Mouse (Mus musculus): ENCODE measurements around the gene Zfp969. TPM values are rescaled to one million over a fixed set of nuclear protein-coding genes. Genes with fewer than 3 reads are reported as not detected.
"Not testable (repeated sequence)": the region's sequence is repeated elsewhere in the genome, so short reads cannot be mapped to it uniquely, and the experiment has no call there.

Gene Zfp969
- 7.5 and 10.5 TPM in 2 replicates for polyA plus RNA-seq (2016; fragmentation: Nextera tagmentation; extraction: Ambion mirVana)

- not testable (repeated sequence) for ATAC-seq; H3K27me3 ChIP-seq (replicated peaks); H3K36me3 ChIP-seq; H3K27ac ChIP-seq; H3K4me3 ChIP-seq; H3K9ac ChIP-seq; H3K4me1 ChIP-seq; H3K4me2 ChIP-seq; H3K9me3 ChIP-seq (replicated peaks)
- no CpG with 5 or more reads among the region's 9 CpGs for WGBS (ENCODE audit: insufficient replicate concordance)
Observed at GRCm38 (mm10) chr2:175703546-175703945, at the start of gene Zfp969. Gene Zfp969 (minus strand): TSS chr2:175703646.

- no CpG with 5 or more reads among the region's 2 CpGs for WGBS (ENCODE audit: insufficient replicate concordance)
- not testable (repeated sequence) for H3K4me1 ChIP-seq
Observed at GRCm38 (mm10) chr2:175741237-175741636, 37.8 kb upstream of the Zfp969 start, which contains the start of gene Gm2007. Gene Gm2007 (plus strand): TSS chr2:175741537.

GRCm38 (mm10) chr2:175643678-175644077 is 59.8 kb downstream of the Zfp969 start, which contains the start of gene Gm11007:
Gene Gm11007 (plus strand): TSS chr2:175643978.
- not testable (repeated sequence) for H3K27me3 ChIP-seq (replicated peaks); H3K4me3 ChIP-seq; H3K4me2 ChIP-seq; H3K27ac ChIP-seq; ATAC-seq; H3K9me3 ChIP-seq (replicated peaks); H3K36me3 ChIP-seq; H3K9ac ChIP-seq; H3K4me1 ChIP-seq
- WGBS (ENCODE audit: insufficient replicate concordance), result no CpG with 5 or more reads among the region's 2 CpGs

More at GRCm38 (mm10) chr2:175741237-175741636, 37.8 kb upstream of the Zfp969 start, which contains the start of gene Gm2007:
- not testable (repeated sequence) for H3K27ac ChIP-seq; H3K27me3 ChIP-seq (replicated peaks); H3K9ac ChIP-seq; H3K4me2 ChIP-seq; H3K4me3 ChIP-seq; ATAC-seq; H3K9me3 ChIP-seq (replicated peaks); H3K36me3 ChIP-seq

Other genes starting within 250 kb of the Zfp969 start
- gene Zfp965, start 233.7 kb downstream of the Zfp969 start, polyA plus RNA-seq (2016; fragmentation: Nextera tagmentation; extraction: Ambion mirVana), result 2.0 and 3.8 TPM in 2 replicates
- gene Gm11007, start 59.7 kb downstream of the Zfp969 start, polyA plus RNA-seq (2016; fragmentation: Nextera tagmentation; extraction: Ambion mirVana), result 2.8 TPM in 1 of 2 replicates, not detected in the other
- 2.8 TPM in 1 of 2 replicates, not detected in the other for gene Gm2007, start 37.9 kb upstream of the Zfp969 start, polyA plus RNA-seq (2016; fragmentation: Nextera tagmentation; extraction: Ambion mirVana)
- 2.8 and 3.2 TPM in 2 replicates for gene Gm14288, start 97.4 kb upstream of the Zfp969 start, polyA plus RNA-seq (2016; fragmentation: Nextera tagmentation; extraction: Ambion mirVana)
- gene Gm6710, start 165.6 kb upstream of the Zfp969 start, polyA plus RNA-seq (2016; fragmentation: Nextera tagmentation; extraction: Ambion mirVana), result 6.5 and 6.9 TPM in 2 replicates
- gene Zfp966, start 227.5 kb upstream of the Zfp969 start, polyA plus RNA-seq (2016; fragmentation: Nextera tagmentation; extraction: Ambion mirVana), result 1.8 and 2.0 TPM in 2 replicates

All from liver, embryonic 12.5 days (tissue).